Mouse (Mus musculus): ENCODE data around the gene Mcoln3. TPM values are rescaled to one million over a fixed set of nuclear protein-coding genes. Genes with fewer than 3 reads are reported as not detected.

The Mcoln3 gene
- total and polyA plus RNA-seq, 3 experiments = 5.2 to 11.3 (median 5.3) TPM

GRCm38 (mm10) chr3:146107921-146108571, 9.2 kb upstream of the Mcoln3 start, which contains the start of gene Wdr63:
TSS of gene Wdr63 (minus strand) at chr3:146108130.
- no peaks in the 10 kb centered on the region for H3K79me2 ChIP-seq (replicated peaks; ENCODE audit: control insufficient read depth, extremely low read depth, insufficient read depth, poor library complexity, severe bottlenecking)
- H3K27ac ChIP-seq (ENCODE audit: insufficient read depth, low read depth) = no peak within 1 kb of the TSS
- no peaks in the 10 kb centered on the region for H3K36me3 ChIP-seq (replicated peaks in 1 of 2; ENCODE audit: control insufficient read depth in 1 of 2, insufficient read depth in 1 of 2, low read length in 1 of 2)
- dilution Hi-C loops (cut with MboI; ENCODE audit: extremely low pct_ligation_motif_present, extremely low pct_unique_long_range_greater_than_20kb, low sequenced_read_pairs) (no loop called here), in situ Hi-C loops (cut with MboI; ENCODE audit: low pct_ligation_motif_present, low pct_unique_long_range_greater_than_20kb, low sequenced_read_pairs) (no loop called here)
- peak within 1 kb of the TSS; percentile 17; the same call in 1 of the 2 replicates for H3K9ac ChIP-seq (ENCODE audit: insufficient read depth, low read depth)
- H3K9me3 ChIP-seq (replicated peaks; ENCODE audit: low read length) = peaks cover 13% of the 10 kb centered on the region
- H3K4me2 ChIP-seq (ENCODE audit: insufficient read depth, low read depth, poor library complexity, severe bottlenecking) = peak within 1 kb of the TSS; percentile 99
- H3K27me3 ChIP-seq (replicated peaks) = no peaks in the 10 kb centered on the region
- TF ChIP-seq SIN3A (IDR thresholded peaks at IDR 0.05; ENCODE audit: low read length) = peak; percentile 95
- TF ChIP-seq USF2 (conservative IDR thresholded peaks at IDR 0.05; ENCODE audit: low read depth, low read length) = 0 out of 2 replicates have a peak, but pooled peaks have one; percentile 4
- TF ChIP-seq IRF4 (IDR thresholded peaks at IDR 0.05; ENCODE audit: low read depth, low read length) = peak; percentile 29; the same call in 1 of the 2 replicates
- TF ChIP-seq JUN (IDR thresholded peaks at IDR 0.05; ENCODE audit: insufficient read depth, low read depth, low read length) = peak; percentile 41; the same call in 1 of the 2 replicates
- TF ChIP-seq CHD2 (IDR thresholded peaks at IDR 0.05; ENCODE audit: low read length) = peak; percentile 92
- TF ChIP-seq MXI1 (IDR thresholded peaks at IDR 0.05; ENCODE audit: low read depth, low read length) = peak; percentile 88
- TF ChIP-seq ZMIZ1 (IDR thresholded peaks at IDR 0.05; ENCODE audit: low read depth, low read length) = no peak
- no peak for TF ChIP-seq CHD1 (IDR thresholded peaks at IDR 0.05; ENCODE audit: low read depth, low read length)
- peak; percentile 99 for TF ChIP-seq ZNF384 (IDR thresholded peaks at IDR 0.05; ENCODE audit: low read depth, low read length)
- peak; percentile 75 for TF ChIP-seq JUND (conservative IDR thresholded peaks at IDR 0.05; ENCODE audit: low read depth, low read length)
- DNase-seq (ENCODE audit: extremely low read depth) = no peak
- H3K4me1 ChIP-seq (ENCODE audit: control insufficient read depth in 1 of 2, insufficient read depth in 2 of 2) = peaks cover 6 to 15% of the 10 kb centered on the region in 2 experiments
- peak within 1 kb of the TSS in 2 of 3 experiments; percentile 15 to 51 for H3K4me3 ChIP-seq (replicated peaks in 1 of 3; ENCODE audit: low read depth in 2 of 3, low read length in 2 of 3, poor library complexity in 1 of 3)

GRCm38 (mm10) chr3:146108945-146109344, 8.3 kb upstream of the Mcoln3 start:
- H3K4me3 ChIP-seq (replicated peaks in 1 of 3; ENCODE audit: low read depth in 2 of 3, low read length in 2 of 3, poor library complexity in 1 of 3) = no peak overlapping the region
- no peaks in the 10 kb centered on the region for H3K27me3 ChIP-seq (replicated peaks)
- H3K4me1 ChIP-seq (ENCODE audit: control insufficient read depth in 1 of 2, insufficient read depth in 2 of 2) = peaks cover 6 to 15% of the 10 kb centered on the region in 2 experiments
- no peak overlapping the region for H3K9ac ChIP-seq (ENCODE audit: insufficient read depth, low read depth)
- H3K9me3 ChIP-seq (replicated peaks; ENCODE audit: low read length) = peaks cover 13% of the 10 kb centered on the region
- H3K4me2 ChIP-seq (ENCODE audit: insufficient read depth, low read depth, poor library complexity, severe bottlenecking) = no peak overlapping the region
- in situ Hi-C loops (cut with MboI; ENCODE audit: low pct_ligation_motif_present, low pct_unique_long_range_greater_than_20kb, low sequenced_read_pairs) = no loop called here
- H3K79me2 ChIP-seq (replicated peaks; ENCODE audit: control insufficient read depth, extremely low read depth, insufficient read depth, poor library complexity, severe bottlenecking) = no peaks in the 10 kb centered on the region
- dilution Hi-C loops (cut with MboI; ENCODE audit: extremely low pct_ligation_motif_present, extremely low pct_unique_long_range_greater_than_20kb, low sequenced_read_pairs) = no loop called here
- no peaks in the 10 kb centered on the region for H3K36me3 ChIP-seq (replicated peaks in 1 of 2; ENCODE audit: control insufficient read depth in 1 of 2, insufficient read depth in 1 of 2, low read length in 1 of 2)
- TF ChIP-seq ETS1 (conservative IDR thresholded peaks at IDR 0.05; ENCODE audit: low read depth, low read length) (no peak), RCOR1 (conservative IDR thresholded peaks at IDR 0.05; ENCODE audit: low read depth, low read length) (no peak), NELFE (IDR thresholded peaks at IDR 0.05; ENCODE audit: low read depth, low read length) (no peak), EP300 (IDR thresholded peaks at IDR 0.05; ENCODE audit: low read length) (no peak), MAFK (IDR thresholded peaks at IDR 0.05; ENCODE audit: insufficient replicate concordance, low read length) (no peak), TBP (conservative IDR thresholded peaks at IDR 0.05; ENCODE audit: low read depth, low read length) (no peak), MEF2A (IDR thresholded peaks at IDR 0.05; ENCODE audit: borderline replicate concordance, low read depth, low read length) (no peak), MAZ (IDR thresholded peaks at IDR 0.05; ENCODE audit: low read depth, low read length) (no peak), E2F4 (IDR thresholded peaks at IDR 0.05; ENCODE audit: insufficient replicate concordance, low read depth, low read length) (no peak), MAX (IDR thresholded peaks at IDR 0.05; ENCODE audit: low read length) (no peak), USF1 (IDR thresholded peaks at IDR 0.05; ENCODE audit: low read depth, low read length) (no peak), PAX5 (IDR thresholded peaks at IDR 0.05; ENCODE audit: low read length) (no peak), KAT2A (IDR thresholded peaks at IDR 0.05; ENCODE audit: insufficient replicate concordance, low read length) (no peak), CHD1 (IDR thresholded peaks at IDR 0.05; ENCODE audit: low read depth, low read length) (no peak), POLR2AphosphoS2 (IDR thresholded peaks at IDR 0.05; ENCODE audit: low read depth, low read length) (no peak), ZC3H11A (IDR thresholded peaks at IDR 0.05; ENCODE audit: low read depth, low read length) (no peak), JUND (conservative IDR thresholded peaks at IDR 0.05; ENCODE audit: low read depth, low read length) (no peak), CHD2 (IDR thresholded peaks at IDR 0.05; ENCODE audit: low read length) (no peak), UBTF (IDR thresholded peaks at IDR 0.05; ENCODE audit: low read depth, low read length) (no peak)
- no peak for DNase-seq (ENCODE audit: extremely low read depth)
- no peak overlapping the region for H3K27ac ChIP-seq (ENCODE audit: insufficient read depth, low read depth)
